Mouse (Mus musculus): Measurements from ENCODE around the gene Map1b. TPM values are rescaled to one million over a fixed set of nuclear protein-coding genes. Genes with fewer than 3 reads are reported as not detected.

Gene Map1b
- polyA plus RNA-seq, 1 experiment = not detected

GRCm38 (mm10) chr13:99493304-99493904 lies 22.9 kb downstream of the Map1b start:
- TF ChIP-seq FLI1 (IDR thresholded peaks at IDR 0.05; ENCODE audit: low read length) = no peak
- no peak for TF ChIP-seq GATA1 (IDR thresholded peaks at IDR 0.05; ENCODE audit: borderline replicate concordance, low read length)

DNA sequence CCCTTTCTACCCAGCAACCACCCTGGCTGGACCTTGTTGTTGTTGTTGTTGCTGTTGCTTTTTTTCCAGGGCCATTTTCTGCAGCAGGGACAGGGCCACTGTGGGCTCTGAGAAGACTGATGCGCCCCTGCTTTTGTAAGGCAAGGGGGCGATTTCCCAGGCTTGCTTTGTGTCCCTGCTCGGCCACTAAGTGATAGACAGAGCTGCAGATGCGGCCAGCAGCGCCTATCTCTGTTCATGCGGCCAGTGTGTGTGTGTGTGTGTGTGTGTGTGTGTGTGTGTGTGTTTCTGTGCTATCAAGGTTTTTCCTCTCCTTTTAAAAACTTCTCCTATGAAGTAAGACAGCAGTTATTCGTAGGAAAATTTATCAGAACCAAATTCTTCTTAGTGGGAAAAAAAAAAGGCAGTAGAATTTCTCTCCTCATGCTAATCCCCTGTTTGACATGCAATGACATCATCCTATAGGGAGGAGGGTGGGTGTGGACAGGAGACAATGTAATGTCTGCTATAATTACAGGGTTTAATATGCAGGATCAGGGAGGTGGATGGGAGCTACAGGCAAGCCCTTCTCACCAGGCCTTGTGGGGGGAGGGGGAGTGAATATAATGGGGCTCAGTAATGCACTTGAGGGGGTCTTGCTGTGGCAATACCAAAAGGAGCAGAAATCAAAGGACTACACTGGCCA lies 23.6 kb downstream of the Map1b start:
- H3K4me1 ChIP-seq = no peaks in the 10 kb centered on the region
- H3K36me3 ChIP-seq (replicated peaks; ENCODE audit: low read length) = no peaks in the 10 kb centered on the region
- no peak overlapping the region for H3K4me3 ChIP-seq (replicated peaks)
- H3K27me3 ChIP-seq (replicated peaks) = peaks cover 26% of the 10 kb centered on the region
- no peaks in the 10 kb centered on the region for H3K9me3 ChIP-seq
- TF ChIP-seq GATA1 (IDR thresholded peaks at IDR 0.05; ENCODE audit: borderline replicate concordance, low read length) (no peak), FLI1 (IDR thresholded peaks at IDR 0.05; ENCODE audit: low read length) (no peak)

More at GRCm38 (mm10) chr13:99493304-99493904, 22.9 kb downstream of the Map1b start:
- Histone ChIP-seq H3K9me3 (no peaks in the 10 kb centered on the region), H3K4me1 (no peaks in the 10 kb centered on the region), H3K36me3 (replicated peaks; ENCODE audit: low read length) (no peaks in the 10 kb centered on the region), H3K27me3 (replicated peaks) (peaks cover 23% of the 10 kb centered on the region), H3K4me3 (replicated peaks) (no peak overlapping the region)

- no peak for TF ChIP-seq FLI1 (IDR thresholded peaks at IDR 0.05; ENCODE audit: low read length)
- TF ChIP-seq GATA1 (IDR thresholded peaks at IDR 0.05; ENCODE audit: borderline replicate concordance, low read length) = no peak
- Histone ChIP-seq H3K9me3 (no peaks in the 10 kb centered on the region), H3K4me3 (replicated peaks) (no peak overlapping the region), H3K36me3 (replicated peaks; ENCODE audit: low read length) (no peaks in the 10 kb centered on the region), H3K27me3 (replicated peaks) (peaks cover 30% of the 10 kb centered on the region), H3K4me1 (no peaks in the 10 kb centered on the region)
Observed at GRCm38 (mm10) chr13:99489998-99490397, 26.3 kb downstream of the Map1b start.

DNA sequence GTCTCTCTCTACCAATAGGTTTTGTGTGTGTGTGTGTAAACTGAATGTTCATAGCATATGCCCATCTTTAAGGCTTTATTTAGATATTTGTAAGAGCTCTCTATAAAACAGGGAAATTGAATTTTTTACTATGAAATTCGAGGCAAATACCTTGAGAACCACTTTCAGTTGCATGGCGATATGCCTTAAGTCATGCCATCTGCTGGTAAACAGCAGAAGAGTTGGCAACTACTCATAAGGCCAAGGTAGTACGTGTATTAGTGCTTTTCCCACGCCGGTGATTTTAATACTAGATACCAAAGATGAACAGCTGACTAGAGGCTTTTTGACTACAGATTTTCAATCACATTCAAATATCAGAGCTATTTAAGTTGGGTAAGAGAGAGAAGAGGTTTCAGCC lies 27.2 kb downstream of the Map1b start:
- Histone ChIP-seq H3K4me3 (replicated peaks) (no peak overlapping the region), H3K9me3 (no peaks in the 10 kb centered on the region), H3K36me3 (replicated peaks; ENCODE audit: low read length) (no peaks in the 10 kb centered on the region), H3K27me3 (replicated peaks) (peaks cover 27% of the 10 kb centered on the region), H3K4me1 (no peaks in the 10 kb centered on the region)
- TF ChIP-seq GATA1 (IDR thresholded peaks at IDR 0.05; ENCODE audit: borderline replicate concordance, low read length) (no peak), FLI1 (IDR thresholded peaks at IDR 0.05; ENCODE audit: low read length) (no peak)

DNA sequence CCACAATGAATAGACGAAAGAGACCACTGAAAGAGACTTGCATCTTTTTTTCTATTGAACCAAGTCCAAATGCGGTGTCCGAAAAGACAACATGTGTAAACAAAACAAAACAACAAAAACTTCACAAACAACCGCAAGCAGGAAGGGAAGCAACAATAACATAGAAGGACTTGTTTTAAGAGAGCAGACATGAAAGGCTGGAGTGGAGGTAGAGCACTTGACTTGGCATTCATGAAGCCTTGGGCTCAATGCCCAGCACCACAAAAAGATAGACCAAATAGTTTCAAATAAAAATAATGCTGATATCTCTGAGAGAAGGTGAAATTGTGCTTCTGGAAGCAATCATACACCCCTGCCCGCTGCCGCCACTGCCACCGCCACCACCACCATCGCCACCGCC lies 30.5 kb downstream of the Map1b start:
- no peaks in the 10 kb centered on the region for H3K9me3 ChIP-seq
- H3K36me3 ChIP-seq (replicated peaks; ENCODE audit: low read length) = no peaks in the 10 kb centered on the region
- H3K27me3 ChIP-seq (replicated peaks) = peaks cover 24% of the 10 kb centered on the region
- TF ChIP-seq FLI1 (IDR thresholded peaks at IDR 0.05; ENCODE audit: low read length) (no peak), GATA1 (IDR thresholded peaks at IDR 0.05; ENCODE audit: borderline replicate concordance, low read length) (no peak)
- H3K4me3 ChIP-seq (replicated peaks) = no peak overlapping the region
- H3K4me1 ChIP-seq = 0 out of 2 replicates have a peak, but pooled peaks cover 3% of the 10 kb centered on the region

- no peak overlapping the region for H3K4me3 ChIP-seq (replicated peaks)
- no peak for TF ChIP-seq FLI1 (IDR thresholded peaks at IDR 0.05; ENCODE audit: low read length)
- no peak for TF ChIP-seq GATA1 (IDR thresholded peaks at IDR 0.05; ENCODE audit: borderline replicate concordance, low read length)
- no peaks in the 10 kb centered on the region for H3K9me3 ChIP-seq
- H3K36me3 ChIP-seq (replicated peaks; ENCODE audit: low read length) = no peaks in the 10 kb centered on the region
- peaks cover 22% of the 10 kb centered on the region for H3K27me3 ChIP-seq (replicated peaks)
- 0 out of 2 replicates have a peak, but pooled peaks cover 3% of the 10 kb centered on the region for H3K4me1 ChIP-seq
Observed at GRCm38 (mm10) chr13:99485331-99485733, 31.0 kb downstream of the Map1b start.

DNA sequence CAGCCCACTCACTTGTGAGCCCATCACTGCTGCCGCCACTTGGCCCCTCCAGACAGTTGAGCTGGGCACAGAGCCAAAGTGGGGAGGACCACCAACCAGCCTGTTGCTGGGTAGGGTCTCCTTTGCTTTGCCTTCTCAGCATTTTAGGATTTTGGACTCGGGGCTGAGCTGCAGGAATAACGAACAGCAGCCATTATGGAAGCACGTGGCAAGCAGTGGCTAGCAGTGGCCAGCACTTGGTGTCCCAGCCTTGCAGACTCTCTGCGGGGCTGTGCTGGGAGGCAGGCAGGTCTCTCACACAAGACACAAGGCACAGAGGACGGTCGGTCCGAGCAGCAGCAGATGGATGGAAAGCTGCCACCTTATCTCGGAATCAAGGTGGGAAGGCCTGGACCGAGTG lies 31.4 kb downstream of the Map1b start:
- Histone ChIP-seq H3K27me3 (replicated peaks) (peaks cover 22% of the 10 kb centered on the region), H3K36me3 (replicated peaks; ENCODE audit: low read length) (no peaks in the 10 kb centered on the region), H3K4me1 (0 out of 2 replicates have a peak, but pooled peaks cover 3% of the 10 kb centered on the region), H3K9me3 (no peaks in the 10 kb centered on the region), H3K4me3 (replicated peaks) (no peak overlapping the region)
- TF ChIP-seq GATA1 (IDR thresholded peaks at IDR 0.05; ENCODE audit: borderline replicate concordance, low read length) = no peak
- no peak for TF ChIP-seq FLI1 (IDR thresholded peaks at IDR 0.05; ENCODE audit: low read length)

GRCm38 (mm10) chr13:99483433-99483832 lies 32.9 kb downstream of the Map1b start:
- no peaks in the 10 kb centered on the region for H3K9me3 ChIP-seq
- TF ChIP-seq GATA1 (IDR thresholded peaks at IDR 0.05; ENCODE audit: borderline replicate concordance, low read length) (no peak), FLI1 (IDR thresholded peaks at IDR 0.05; ENCODE audit: low read length) (no peak)
- H3K4me1 ChIP-seq = 0 out of 2 replicates have a peak, but pooled peaks cover 3% of the 10 kb centered on the region
- peaks cover 30% of the 10 kb centered on the region for H3K27me3 ChIP-seq (replicated peaks)
- H3K36me3 ChIP-seq (replicated peaks; ENCODE audit: low read length) = no peaks in the 10 kb centered on the region
- H3K4me3 ChIP-seq (replicated peaks) = no peak overlapping the region

DNA sequence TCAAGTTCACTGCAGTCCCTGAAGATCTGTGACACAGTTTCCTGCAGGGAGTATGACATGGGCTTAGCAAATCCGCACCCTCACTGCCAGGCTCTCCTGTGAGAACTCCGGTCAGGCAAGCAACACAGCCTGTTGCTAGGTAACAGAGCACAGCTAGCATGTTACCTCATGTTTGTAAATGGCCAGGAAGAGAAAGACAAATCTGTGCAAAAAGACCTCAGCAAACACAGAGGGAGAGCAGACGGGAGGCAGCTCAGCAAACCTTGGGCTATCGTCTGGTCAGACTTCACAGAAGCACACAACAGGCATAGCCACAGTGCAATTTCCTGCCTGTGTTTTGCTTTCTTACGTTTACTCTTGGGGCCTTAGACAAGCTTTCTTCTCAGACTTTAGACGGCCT lies 40.9 kb downstream of the Map1b start:
- H3K9me3 ChIP-seq = 0 out of 2 replicates have a peak, but pooled peaks cover 2% of the 10 kb centered on the region
- no peaks in the 10 kb centered on the region for H3K36me3 ChIP-seq (replicated peaks; ENCODE audit: low read length)
- no peak overlapping the region for H3K4me3 ChIP-seq (replicated peaks)
- peaks cover 12% of the 10 kb centered on the region for H3K4me1 ChIP-seq
- TF ChIP-seq GATA1 (IDR thresholded peaks at IDR 0.05; ENCODE audit: borderline replicate concordance, low read length) (no peak), FLI1 (IDR thresholded peaks at IDR 0.05; ENCODE audit: low read length) (no peak)
- peaks cover 36% of the 10 kb centered on the region for H3K27me3 ChIP-seq (replicated peaks)

GRCm38 (mm10) chr13:99475033-99475432 lies 41.3 kb downstream of the Map1b start:
- no peak overlapping the region for H3K4me3 ChIP-seq (replicated peaks)

More at GRCm38 (mm10) chr13:99475033-99475432, 41.3 kb downstream of the Map1b start:
- TF ChIP-seq GATA1 (IDR thresholded peaks at IDR 0.05; ENCODE audit: borderline replicate concordance, low read length) (no peak), FLI1 (IDR thresholded peaks at IDR 0.05; ENCODE audit: low read length) (no peak)
- Histone ChIP-seq H3K27me3 (replicated peaks) (peaks cover 36% of the 10 kb centered on the region), H3K9me3 (0 out of 2 replicates have a peak, but pooled peaks cover 2% of the 10 kb centered on the region), H3K4me1 (peaks cover 12% of the 10 kb centered on the region), H3K36me3 (replicated peaks; ENCODE audit: low read length) (no peaks in the 10 kb centered on the region)
